Mouse (Mus musculus) heart, postnatal 0 days (tissue): ENCODE data around the gene Bptf. TPM values are rescaled to one million over a fixed set of nuclear protein-coding genes. Genes with fewer than 3 reads are reported as not detected.
"Not testable (repeated sequence)": the region's sequence is repeated elsewhere in the genome, so short reads cannot be mapped to it uniquely, and the experiment has no call there.

ENCODE experiments used
- ATAC-seq: fragments of 200-750 bp; cut with Nextera tagmentation; 2 replicates; pipeline ENCODE4 v1.8.0; 2017; ENCODE audit warnings: low read depth, moderate number of reproducible peaks, moderate library complexity; ENCODE audit not compliant: insufficient read depth
- DNase-seq: peaks from one replicate; pipeline ENCODE4 v3.0.0-alpha.2; 2016; ENCODE audit warnings: low spot score
- H3K27ac ChIP-seq: fragments of 300-500 bp; sonication (generic); 2 replicates; pipeline ENCODE4 v1.5.1; 2014; ENCODE audit warnings: low read depth, mild to moderate bottlenecking
- H3K27me3 ChIP-seq: fragments of 300-500 bp; sonication (generic); 2 replicates; pipeline ENCODE4 v1.6.1; 2014; ENCODE audit warnings: low read length, mixed read lengths; ENCODE audit not compliant: control insufficient read depth, insufficient read depth
- H3K36me3 ChIP-seq: fragments of 300-500 bp; sonication (generic); replicated peaks from 2 replicates; pipeline ENCODE4 v1.6.1; 2014; ENCODE audit warnings: low read length, mixed read lengths; ENCODE audit not compliant: control insufficient read depth, insufficient read depth
- H3K4me1 ChIP-seq: fragments of 300-500 bp; sonication (generic); 2 replicates; pipeline ENCODE4 v1.6.1; 2014; ENCODE audit warnings: antibody characterized with exemption; ENCODE audit not compliant: control insufficient read depth, insufficient read depth
- H3K4me2 ChIP-seq: fragments of 300-500 bp; sonication (generic); 2 replicates; pipeline ENCODE4 v1.6.1; 2014; ENCODE audit warnings: low read depth, mild to moderate bottlenecking, low read length, moderate library complexity
- H3K4me3 ChIP-seq: fragments of 300-500 bp; sonication (generic); 2 replicates; pipeline ENCODE4 v1.5.1; 2014; ENCODE audit warnings: low read depth, low read length
- H3K9ac ChIP-seq: fragments of 300-500 bp; sonication (generic); replicated peaks from 2 replicates; pipeline ENCODE4 v1.6.1; 2014; ENCODE audit warnings: low read depth, low read length, mixed read lengths
- H3K9me3 ChIP-seq: fragments of 300-500 bp; sonication (generic); replicated peaks from 2 replicates; pipeline ENCODE4 v1.6.1; 2016; ENCODE audit warnings: low read length; ENCODE audit not compliant: control insufficient read depth
- CTCF ChIP-seq: IDR thresholded peaks from 2 replicates; pipeline ENCODE4 v1.5.1; 2016; ENCODE audit warnings: antibody characterized with exemption, control low read depth, low read depth
- EP300 ChIP-seq: IDR thresholded peaks from 2 replicates; pipeline ENCODE4 v1.6.1; 2016; ENCODE audit warnings: antibody characterized with exemption, low read depth
- WGBS: fragments of 180-500 bp; shearing (Covaris S2); extraction: QIAGEN DNeasy Blood & Tissue Kit; methylation state at CpG from one replicate; pipeline ENCODE4 v1.1.7; 2014; 5-methylcytosine and 5-hydroxymethylcytosine counted together
- polyA plus RNA-seq: library from polyadenylated mRNA; unstranded; fragments of >200 nt; fragmentation: Nextera tagmentation; extraction: Ambion mirVana; gene quantifications from 2 replicates; pipeline ENCODE4 v1.2.1, GENCODE M21; 2015
- total RNA-seq: library from RNA; depleted of rRNA; stranded (reverse); fragments of >200 nt; gene quantifications from 2 replicates; pipeline ENCODE4 v1.2.3, GENCODE M21; 2014; ENCODE audit warnings: low replicate concordance

The Bptf gene
- total and polyA plus RNA-seq, 2 experiments from 2014 or later, result 11.8 to 13.7 TPM

DNA sequence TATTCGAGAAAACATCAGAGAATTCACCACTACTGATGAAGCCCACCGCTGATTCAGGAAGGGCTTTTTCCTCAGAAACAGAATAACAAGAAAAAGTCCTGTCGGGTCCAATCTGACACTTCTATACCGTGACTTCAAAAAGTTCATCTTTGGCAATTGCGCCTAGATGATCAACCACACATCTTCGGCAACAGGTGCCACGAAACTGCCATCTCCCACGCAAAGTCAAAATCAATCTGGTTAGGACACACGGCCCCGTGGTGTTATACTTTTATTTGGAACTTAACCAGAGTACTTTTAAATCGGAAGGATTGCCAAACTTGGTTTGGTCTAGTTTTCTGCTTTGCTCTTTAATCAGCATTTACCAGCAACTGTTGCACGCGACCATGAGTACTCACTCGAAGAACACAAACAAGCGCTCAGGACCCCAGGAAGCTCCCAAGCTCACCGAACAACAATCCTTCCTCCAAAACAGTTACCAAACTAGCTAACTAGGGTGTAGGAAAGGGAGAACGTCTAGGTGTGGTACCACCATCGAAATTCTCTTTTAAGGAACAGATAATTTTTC lies 1.6 kb downstream of the Bptf start:
- Histone ChIP-seq H3K36me3 (no peaks in the 10 kb centered on the region), H3K4me3 (peak overlapping the region; percentile 84), H3K27ac (peak overlapping the region; percentile 96), H3K9me3 (no peaks in the 10 kb centered on the region), H3K4me1 (peaks cover 14% of the 10 kb centered on the region; the same call in 1 of the 2 replicates), H3K9ac (peak overlapping the region; percentile 96), H3K4me2 (peak overlapping the region; percentile 93), H3K27me3 (no peaks in the 10 kb centered on the region)
- DNase-seq (peak; percentile 16), ATAC-seq (no peak)
- WGBS, result 3% methylated on average over 18 of the region's 18 CpGs
- TF ChIP-seq CTCF (no peak), EP300 (no peak)

DNA sequence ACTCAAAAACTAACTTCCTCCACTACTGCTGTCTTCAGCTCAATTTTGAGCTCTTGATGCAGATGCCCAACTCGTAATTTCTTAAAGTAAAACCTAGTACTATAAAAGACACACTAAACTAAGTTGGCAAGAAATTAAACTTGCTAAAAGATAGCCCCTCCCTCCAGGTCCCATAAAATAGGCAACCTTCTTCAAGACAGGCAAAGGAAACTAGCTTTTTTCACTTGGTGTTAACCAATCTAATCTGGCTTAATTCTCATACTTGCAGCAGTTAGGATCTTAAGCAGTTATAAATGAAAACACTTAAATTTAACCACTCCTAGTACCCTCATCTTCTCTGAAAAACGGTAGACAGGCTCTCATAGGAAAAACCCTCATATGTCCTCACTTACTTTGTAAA lies 2.3 kb downstream of the Bptf start:
- no peaks in the 10 kb centered on the region for H3K27me3 ChIP-seq
- DNase-seq (no peak), ATAC-seq (no peak)
- no peaks in the 10 kb centered on the region for H3K36me3 ChIP-seq
- H3K4me2 ChIP-seq, result peak overlapping the region; percentile 93
- H3K27ac ChIP-seq, result no peak overlapping the region
- H3K4me1 ChIP-seq, result peaks cover 20% of the 10 kb centered on the region
- H3K9ac ChIP-seq, result peak overlapping the region; percentile 96
- WGBS, result 19% methylated on average over 2 of the region's 2 CpGs
- no peak for TF ChIP-seq EP300
- TF ChIP-seq CTCF, result no peak
- peak overlapping the region; percentile 84 for H3K4me3 ChIP-seq
- no peaks in the 10 kb centered on the region for H3K9me3 ChIP-seq

DNA sequence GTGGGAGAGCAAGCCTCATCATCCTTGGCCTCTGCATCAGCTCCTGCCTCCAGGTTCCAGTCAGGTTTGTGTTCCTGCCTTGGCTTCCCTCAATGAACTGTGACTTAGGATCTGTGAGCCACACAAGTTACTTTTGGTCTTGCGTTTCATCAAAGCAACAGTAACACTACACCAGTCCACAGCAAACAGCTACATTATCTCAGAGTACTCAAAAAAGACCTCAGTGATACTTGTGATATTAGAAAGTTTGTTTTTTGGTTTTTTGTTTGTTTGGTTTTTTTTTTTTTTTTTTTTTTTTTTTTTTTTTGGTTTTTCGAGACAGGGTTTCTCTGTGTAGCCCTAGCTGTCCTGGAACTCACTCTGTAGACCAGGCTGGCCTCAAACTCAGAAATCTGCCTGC lies 5.2 kb downstream of the Bptf start:
- not testable (repeated sequence) for H3K27me3 ChIP-seq, DNase-seq, H3K4me3 ChIP-seq, H3K9me3 ChIP-seq, H3K36me3 ChIP-seq, ATAC-seq, H3K27ac ChIP-seq, H3K4me2 ChIP-seq, H3K9ac ChIP-seq
- peaks cover 34% of the 10 kb centered on the region for H3K4me1 ChIP-seq
- WGBS, result 95% methylated on average over 1 of the region's 2 CpGs

DNA sequence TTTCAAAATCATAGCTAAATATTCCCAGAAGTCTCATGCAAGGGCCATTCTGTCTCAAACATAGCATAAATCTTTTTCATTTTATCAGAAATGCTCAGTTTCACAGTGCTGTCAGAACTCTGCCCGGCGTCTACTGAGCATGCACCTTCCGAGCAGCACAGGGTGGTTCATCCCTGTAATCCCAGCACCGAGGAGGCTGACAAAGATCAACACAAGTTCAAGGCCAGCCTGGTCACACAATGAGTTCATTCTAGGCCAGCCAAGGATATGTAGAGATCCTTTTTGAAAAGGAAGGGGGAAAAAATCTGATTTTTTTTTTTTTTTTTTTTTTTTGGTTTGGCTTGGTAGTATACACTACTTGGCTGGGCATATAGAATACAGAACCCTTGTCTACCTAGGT lies 6.9 kb downstream of the Bptf start:
- no peak overlapping the region for H3K9ac ChIP-seq
- no peak overlapping the region for H3K4me2 ChIP-seq
- no peak for TF ChIP-seq CTCF
- TF ChIP-seq EP300, result no peak
- no peak overlapping the region for H3K4me3 ChIP-seq
- H3K9me3 ChIP-seq, result no peaks in the 10 kb centered on the region
- H3K4me1 ChIP-seq, result peaks cover 34% of the 10 kb centered on the region
- DNase-seq (no peak), ATAC-seq (no peak)
- WGBS, result 75% methylated on average over 4 of the region's 4 CpGs
- no peaks in the 10 kb centered on the region for H3K27me3 ChIP-seq
- H3K36me3 ChIP-seq, result no peaks in the 10 kb centered on the region
- H3K27ac ChIP-seq, result no peak overlapping the region; the same call in 1 of the 2 replicates

DNA sequence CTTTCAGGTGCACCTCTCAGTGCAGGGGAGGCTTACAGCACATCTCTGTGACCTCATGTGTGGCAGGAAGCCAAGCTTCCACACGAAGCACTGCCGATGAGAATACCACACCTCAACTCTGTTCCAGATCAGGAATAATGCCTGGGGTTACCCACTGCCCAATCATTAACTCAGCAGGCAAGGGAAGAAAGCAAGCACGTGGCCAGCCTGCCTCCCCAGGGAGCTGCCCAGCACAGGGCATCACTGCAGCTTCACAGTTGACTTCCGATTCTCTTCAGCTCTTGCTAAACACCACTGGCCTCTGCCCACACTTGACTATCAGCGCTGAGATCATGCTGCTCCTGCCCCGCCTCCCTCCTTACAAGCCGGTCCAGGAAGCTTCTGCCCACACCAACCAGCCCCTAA lies 7.6 kb downstream of the Bptf start:
- no peak overlapping the region for H3K9ac ChIP-seq
- TF ChIP-seq EP300, result no peak
- no peak for TF ChIP-seq CTCF
- peaks cover 27% of the 10 kb centered on the region for H3K4me1 ChIP-seq
- no peak overlapping the region for H3K27ac ChIP-seq
- 13% methylated on average over 7 of the region's 7 CpGs for WGBS
- H3K27me3 ChIP-seq, result no peaks in the 10 kb centered on the region
- no peaks in the 10 kb centered on the region for H3K9me3 ChIP-seq
- peak overlapping the region; percentile 20; the same call in 1 of the 2 replicates for H3K4me2 ChIP-seq
- H3K4me3 ChIP-seq, result no peak overlapping the region
- no peaks in the 10 kb centered on the region for H3K36me3 ChIP-seq
- peak; percentile 10 for DNase-seq
- ATAC-seq, result 0 out of 2 replicates have a peak, but pooled peaks have one; percentile 14

DNA sequence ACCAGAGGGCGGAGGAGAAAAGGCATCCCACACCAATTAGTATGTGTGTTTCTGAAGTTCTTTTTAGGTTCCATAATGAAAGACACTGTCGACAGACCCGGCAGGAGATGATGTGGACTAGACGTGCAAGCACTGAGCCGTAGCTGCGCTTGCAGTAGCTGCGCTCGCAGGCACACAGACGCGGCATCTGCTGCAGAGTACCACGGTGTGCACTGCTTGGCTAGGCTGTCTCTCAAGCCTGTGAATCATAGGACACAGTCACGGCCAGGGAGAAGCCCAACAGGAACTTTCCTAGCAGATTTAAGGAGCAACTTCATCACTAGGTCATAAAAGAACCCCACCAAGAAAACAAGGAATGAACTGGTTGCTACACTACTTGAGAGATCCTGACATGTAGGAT lies 14.1 kb downstream of the Bptf start:
- TF ChIP-seq EP300 (no peak), CTCF (no peak)
- H3K27me3 ChIP-seq, result no peaks in the 10 kb centered on the region
- DNase-seq, result no peak
- H3K4me1 ChIP-seq, result peaks cover 4% of the 10 kb centered on the region; the same call in 1 of the 2 replicates
- no peak overlapping the region for H3K4me3 ChIP-seq
- no peaks in the 10 kb centered on the region for H3K9me3 ChIP-seq
- ATAC-seq, result no peak
- no peak overlapping the region for H3K9ac ChIP-seq
- no peaks in the 10 kb centered on the region for H3K36me3 ChIP-seq
- 78% methylated on average over 12 of the region's 12 CpGs for WGBS
- H3K4me2 ChIP-seq, result no peak overlapping the region
- no peak overlapping the region for H3K27ac ChIP-seq
